Mouse (Mus musculus): ENCODE results near the gene Ppm1l. TPM values are rescaled to one million over a fixed set of nuclear protein-coding genes. Genes with fewer than 3 reads are reported as not detected.

Gene Ppm1l
- polyA plus RNA-seq, 1 experiment from 2014 or later = 23.8 TPM

GRCm38 (mm10) chr3:69358620-69358964 lies 41.9 kb downstream of the Ppm1l start:
- no peaks in the 10 kb centered on the region for H3K27me3 ChIP-seq
- H3K9ac ChIP-seq (replicated peaks) = no peak overlapping the region
- no peak for ATAC-seq (ENCODE audit: low FRiP score, low read depth)
- H3K4me1 ChIP-seq = no peaks in the 10 kb centered on the region
- no peaks in the 10 kb centered on the region for H3K36me3 ChIP-seq
- 98% methylated on average over 8 of the region's 8 CpGs for WGBS
- no peak overlapping the region for H3K4me2 ChIP-seq (replicated peaks)
- H3K27ac ChIP-seq (replicated peaks) = no peak overlapping the region
- no peak overlapping the region for H3K4me3 ChIP-seq
- no peaks in the 10 kb centered on the region for H3K9me3 ChIP-seq

DNA sequence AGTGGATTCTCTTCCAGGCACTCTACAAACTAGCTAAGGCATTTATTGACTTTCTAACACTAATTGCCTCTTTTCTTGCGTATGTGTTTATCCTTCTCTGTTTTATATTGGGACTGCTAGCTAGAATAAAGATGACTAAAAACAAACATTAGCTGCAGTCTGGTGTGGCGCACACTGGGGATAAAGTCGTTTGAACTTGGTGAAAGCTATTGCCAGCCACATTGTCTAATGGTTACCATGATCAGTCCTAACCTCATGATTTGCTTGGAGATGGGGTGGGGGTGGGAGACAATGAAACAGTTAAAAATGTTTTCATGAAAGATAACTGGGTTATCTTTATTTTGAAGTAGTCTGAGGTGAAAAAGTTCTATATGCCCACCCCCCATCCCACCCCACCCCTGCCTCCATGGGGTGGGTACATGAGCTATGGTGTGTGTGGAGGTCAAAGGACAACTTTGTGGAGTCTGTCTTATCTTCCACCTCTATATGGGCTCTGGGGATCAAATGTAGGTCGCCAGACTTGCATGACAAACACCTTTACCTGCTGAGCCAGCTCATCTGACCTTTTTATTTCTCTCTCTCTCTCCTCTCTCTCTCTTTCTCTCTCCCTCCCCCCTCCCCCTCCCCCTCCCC lies 43.7 kb downstream of the Ppm1l start:
- Histone ChIP-seq H3K4me2 (replicated peaks) (no peak overlapping the region), H3K9me3 (no peaks in the 10 kb centered on the region), H3K36me3 (no peaks in the 10 kb centered on the region), H3K9ac (replicated peaks) (no peak overlapping the region), H3K4me3 (no peak overlapping the region), H3K4me1 (0 out of 2 replicates have a peak, but pooled peaks cover 4% of the 10 kb centered on the region), H3K27ac (replicated peaks) (no peak overlapping the region), H3K27me3 (no peaks in the 10 kb centered on the region)
- no peak for ATAC-seq (ENCODE audit: low FRiP score, low read depth)
- 83% methylated on average over 4 of the region's 4 CpGs for WGBS

DNA sequence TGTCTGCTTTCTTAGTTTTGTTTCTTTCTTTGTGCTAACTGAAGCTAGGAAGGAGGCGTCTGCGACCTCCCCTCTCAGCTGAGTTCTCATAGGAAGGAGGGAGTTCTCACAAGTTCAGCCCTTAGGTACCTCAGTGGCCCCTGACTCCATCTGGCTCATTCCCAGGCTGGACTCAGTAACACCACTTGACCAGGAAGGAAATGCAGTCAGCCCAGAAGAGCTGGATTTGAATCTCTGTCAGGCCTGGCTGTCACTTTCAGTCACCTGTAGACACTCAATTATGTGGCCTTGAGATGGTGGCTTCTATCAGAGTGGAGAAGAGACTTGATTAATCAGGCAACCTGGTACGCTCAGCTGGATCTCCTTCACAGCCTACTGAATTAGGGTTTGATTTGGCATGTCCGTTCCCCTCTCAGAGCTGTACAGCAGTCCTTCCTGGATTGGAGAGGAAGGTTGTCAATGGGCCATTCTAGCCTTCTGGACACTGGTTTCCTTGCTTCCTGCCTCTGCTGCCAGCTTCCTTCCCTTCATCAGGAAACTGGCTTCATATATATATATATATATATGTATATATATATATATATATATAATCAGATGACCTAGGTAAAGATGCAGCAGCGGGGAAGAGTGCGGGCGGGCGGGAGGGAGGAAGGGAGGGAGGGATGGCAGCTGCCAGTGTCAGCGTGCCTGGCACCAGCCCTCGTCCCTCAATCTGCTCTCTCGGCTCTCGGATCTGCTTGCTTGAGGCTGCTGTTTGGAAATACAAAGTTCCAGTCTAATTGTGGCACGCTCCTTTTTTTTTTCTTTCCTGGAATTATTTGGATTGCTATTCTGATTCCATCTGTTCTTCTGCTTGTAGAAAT lies 45.1 kb downstream of the Ppm1l start:
- Histone ChIP-seq H3K4me3 (no peak overlapping the region), H3K4me2 (replicated peaks) (no peak overlapping the region), H3K9ac (replicated peaks) (no peak overlapping the region), H3K9me3 (no peaks in the 10 kb centered on the region), H3K4me1 (0 out of 2 replicates have a peak, but pooled peaks cover 4% of the 10 kb centered on the region), H3K27me3 (no peaks in the 10 kb centered on the region), H3K27ac (replicated peaks) (no peak overlapping the region), H3K36me3 (no peaks in the 10 kb centered on the region)
- WGBS = 84% methylated on average over 11 of the region's 13 CpGs
- ATAC-seq (ENCODE audit: low FRiP score, low read depth) = no peak

- WGBS = 75% methylated on average over 5 of the region's 5 CpGs
- no peak overlapping the region for H3K4me3 ChIP-seq
- no peak overlapping the region for H3K9ac ChIP-seq (replicated peaks)
- H3K36me3 ChIP-seq = no peaks in the 10 kb centered on the region
- no peaks in the 10 kb centered on the region for H3K27me3 ChIP-seq
- H3K4me2 ChIP-seq (replicated peaks) = no peak overlapping the region
- H3K9me3 ChIP-seq = no peaks in the 10 kb centered on the region
- ATAC-seq (ENCODE audit: low FRiP score, low read depth) = no peak
- 0 out of 2 replicates have a peak, but pooled peaks cover 4% of the 10 kb centered on the region for H3K4me1 ChIP-seq
- H3K27ac ChIP-seq (replicated peaks) = no peak overlapping the region
These were observed 45.7 kb downstream of the Ppm1l start for GRCm38 (mm10) chr3:69362350-69362790.

DNA sequence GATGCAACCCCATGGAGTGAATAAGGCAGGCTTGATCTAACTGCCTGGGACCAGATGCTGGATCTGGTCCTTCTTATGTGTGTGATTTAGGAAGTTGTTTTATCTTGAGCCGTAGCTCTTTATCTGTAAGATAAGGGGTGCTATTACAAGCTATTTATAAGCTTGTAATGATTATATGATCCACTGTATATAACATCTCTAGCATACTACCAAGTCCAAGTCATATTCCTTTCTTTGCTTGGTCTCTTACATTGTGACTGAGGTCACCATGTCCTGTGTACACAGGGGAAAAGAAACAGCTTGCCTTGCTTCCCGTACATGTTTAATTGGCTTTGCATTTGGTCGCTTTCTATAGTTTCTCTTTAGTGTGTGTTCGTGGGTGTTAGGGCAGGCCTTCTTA lies 46.2 kb downstream of the Ppm1l start:
- Histone ChIP-seq H3K4me1 (0 out of 2 replicates have a peak, but pooled peaks cover 4% of the 10 kb centered on the region), H3K27me3 (no peaks in the 10 kb centered on the region), H3K9ac (replicated peaks) (no peak overlapping the region), H3K4me3 (no peak overlapping the region), H3K27ac (replicated peaks) (no peak overlapping the region), H3K36me3 (no peaks in the 10 kb centered on the region), H3K9me3 (no peaks in the 10 kb centered on the region), H3K4me2 (replicated peaks) (no peak overlapping the region)
- ATAC-seq (ENCODE audit: low FRiP score, low read depth) = no peak
- 64% methylated on average over 4 of the region's 4 CpGs for WGBS

DNA sequence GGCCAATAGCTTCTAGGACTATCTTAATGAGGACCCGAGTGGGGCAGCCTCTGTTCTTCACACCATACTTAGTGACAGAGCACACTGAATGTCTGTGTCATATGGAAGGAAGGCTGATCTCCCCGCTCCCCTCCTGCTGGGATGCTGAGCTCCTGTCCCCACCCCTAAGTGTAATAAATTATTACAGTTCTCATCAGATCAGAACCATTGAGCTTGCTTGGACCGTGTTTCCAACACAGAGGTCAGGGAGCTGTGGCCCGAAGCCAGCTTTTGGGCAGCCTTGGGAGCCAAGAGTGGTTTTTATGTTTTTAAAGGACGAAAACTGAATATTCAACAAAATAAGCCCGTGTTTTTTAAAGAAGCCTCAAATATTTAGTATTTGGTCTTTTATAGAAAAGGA lies 47.5 kb downstream of the Ppm1l start:
- Histone ChIP-seq H3K27ac (replicated peaks) (no peak overlapping the region), H3K9me3 (0 out of 2 replicates have a peak, but pooled peaks cover under 1% of the 10 kb centered on the region), H3K9ac (replicated peaks) (no peak overlapping the region), H3K4me1 (0 out of 2 replicates have a peak, but pooled peaks cover 4% of the 10 kb centered on the region), H3K27me3 (no peaks in the 10 kb centered on the region), H3K36me3 (no peaks in the 10 kb centered on the region), H3K4me3 (no peak overlapping the region), H3K4me2 (replicated peaks) (no peak overlapping the region)
- no peak; the same call in 1 of the 2 replicates for ATAC-seq (ENCODE audit: low FRiP score, low read depth)
- 85% methylated on average over 6 of the region's 6 CpGs for WGBS

DNA sequence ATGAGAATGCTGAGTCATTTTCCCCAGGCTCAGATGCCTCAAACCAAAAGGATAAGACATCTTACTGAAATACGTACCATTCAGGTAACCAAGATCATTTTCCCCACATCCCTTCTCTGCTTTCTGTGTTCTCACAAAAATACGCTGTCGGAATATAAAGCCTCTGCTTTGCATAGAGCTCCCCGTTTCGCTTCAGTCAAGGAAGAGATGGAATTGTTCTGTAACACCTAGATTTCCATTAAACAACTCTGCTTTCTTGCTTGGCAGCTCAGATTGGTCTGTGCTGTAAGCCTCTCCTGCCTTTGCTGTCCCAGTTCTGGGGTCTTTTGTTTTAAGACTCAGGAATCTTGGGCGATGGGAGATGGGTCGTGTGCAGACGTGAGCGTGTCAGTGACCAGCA lies 51.3 kb downstream of the Ppm1l start:
- ATAC-seq (ENCODE audit: low FRiP score, low read depth) = no peak
- 90% methylated on average over 9 of the region's 9 CpGs for WGBS
- 0 out of 2 replicates have a peak, but pooled peaks cover 4% of the 10 kb centered on the region for H3K9me3 ChIP-seq
- no peak overlapping the region for H3K27ac ChIP-seq (replicated peaks)
- H3K4me3 ChIP-seq = no peak overlapping the region
- H3K36me3 ChIP-seq = no peaks in the 10 kb centered on the region
- 0 out of 2 replicates have a peak, but pooled peaks cover 4% of the 10 kb centered on the region for H3K4me1 ChIP-seq
- H3K27me3 ChIP-seq = no peaks in the 10 kb centered on the region
- no peak overlapping the region for H3K9ac ChIP-seq (replicated peaks)
- H3K4me2 ChIP-seq (replicated peaks) = no peak overlapping the region

DNA sequence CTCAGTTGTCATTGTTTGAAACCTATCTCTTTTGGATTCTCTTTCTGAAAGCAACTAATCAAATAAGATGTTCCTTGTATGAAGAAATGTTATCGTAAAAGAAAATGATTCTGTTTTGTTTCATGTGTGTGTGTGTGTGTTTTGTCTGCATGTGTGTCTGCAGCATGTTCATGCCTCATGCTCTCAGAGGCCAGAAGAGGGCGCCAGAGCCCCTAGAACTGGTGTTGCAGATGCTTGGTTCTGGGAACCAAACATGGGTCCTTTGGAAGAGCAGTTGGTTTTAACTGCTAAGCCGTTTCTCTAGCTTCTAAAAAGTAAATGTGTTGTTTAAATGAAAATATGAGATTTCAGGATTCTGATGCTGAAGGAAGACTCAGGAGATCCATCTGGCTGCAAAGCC lies 56.1 kb downstream of the Ppm1l start:
- no peak overlapping the region for H3K4me2 ChIP-seq (replicated peaks)
- peaks cover 5% of the 10 kb centered on the region; the same call in 1 of the 2 replicates for H3K4me1 ChIP-seq
- H3K36me3 ChIP-seq = no peaks in the 10 kb centered on the region
- 87% methylated on average over 3 of the region's 3 CpGs for WGBS
- no peak overlapping the region for H3K4me3 ChIP-seq
- no peak for ATAC-seq (ENCODE audit: low FRiP score, low read depth)
- no peaks in the 10 kb centered on the region for H3K27me3 ChIP-seq
- H3K27ac ChIP-seq (replicated peaks) = no peak overlapping the region
- no peak overlapping the region for H3K9ac ChIP-seq (replicated peaks)
- H3K9me3 ChIP-seq = 0 out of 2 replicates have a peak, but pooled peaks cover 6% of the 10 kb centered on the region

- no peaks in the 10 kb centered on the region for H3K36me3 ChIP-seq
- no peak overlapping the region for H3K9ac ChIP-seq (replicated peaks)
- no peak overlapping the region for H3K4me3 ChIP-seq
- peaks cover 5% of the 10 kb centered on the region; the same call in 1 of the 2 replicates for H3K4me1 ChIP-seq
- H3K27me3 ChIP-seq = no peaks in the 10 kb centered on the region
- no peak overlapping the region for H3K4me2 ChIP-seq (replicated peaks)
- WGBS = 69% methylated on average over 10 of the region's 10 CpGs
- H3K9me3 ChIP-seq = 0 out of 2 replicates have a peak, but pooled peaks cover 6% of the 10 kb centered on the region
- peak; percentile 68 for ATAC-seq (ENCODE audit: low FRiP score, low read depth)
- no peak overlapping the region for H3K27ac ChIP-seq (replicated peaks)
These were observed 57.1 kb downstream of the Ppm1l start for GRCm38 (mm10) chr3:69373544-69374306.

- Histone ChIP-seq H3K9me3 (0 out of 2 replicates have a peak, but pooled peaks cover 4% of the 10 kb centered on the region), H3K4me1 (peaks cover 5% of the 10 kb centered on the region; the same call in 1 of the 2 replicates), H3K27ac (replicated peaks) (no peak overlapping the region), H3K9ac (replicated peaks) (no peak overlapping the region), H3K27me3 (no peaks in the 10 kb centered on the region), H3K4me2 (replicated peaks) (no peak overlapping the region), H3K36me3 (no peaks in the 10 kb centered on the region), H3K4me3 (no peak overlapping the region)
- WGBS = 97% methylated on average over 5 of the region's 5 CpGs
- ATAC-seq (ENCODE audit: low FRiP score, low read depth) = no peak
These were observed 57.9 kb downstream of the Ppm1l start for GRCm38 (mm10) chr3:69374538-69374937.

DNA sequence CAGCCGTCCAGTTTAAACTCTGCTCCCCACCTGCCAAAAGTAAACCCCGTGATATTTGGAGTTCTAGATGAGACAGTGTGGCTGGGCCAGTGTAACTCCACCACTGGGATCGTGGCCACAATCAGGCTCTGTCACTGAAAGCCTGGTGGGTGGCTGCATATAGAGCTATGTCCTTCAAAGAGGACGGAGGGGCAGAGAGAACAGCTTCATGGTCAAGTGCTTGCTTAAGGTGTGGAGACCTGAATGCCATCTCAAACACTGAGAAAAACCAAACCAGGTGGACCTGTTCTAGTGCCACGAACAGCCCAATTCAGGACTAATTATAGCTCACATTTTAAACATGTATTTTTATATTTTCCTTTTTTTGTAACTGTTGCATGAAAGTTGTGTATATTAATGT lies 58.3 kb downstream of the Ppm1l start:
- ATAC-seq (ENCODE audit: low FRiP score, low read depth) = no peak

More for the DNA sequence above, 58.3 kb downstream of the Ppm1l start:
- no peak overlapping the region for H3K27ac ChIP-seq (replicated peaks)
- H3K9ac ChIP-seq (replicated peaks) = no peak overlapping the region
- H3K4me2 ChIP-seq (replicated peaks) = no peak overlapping the region
- peaks cover 5% of the 10 kb centered on the region; the same call in 1 of the 2 replicates for H3K4me1 ChIP-seq
- H3K27me3 ChIP-seq = no peaks in the 10 kb centered on the region
- 91% methylated on average over 5 of the region's 5 CpGs for WGBS
- no peaks in the 10 kb centered on the region for H3K36me3 ChIP-seq
- H3K9me3 ChIP-seq = 0 out of 2 replicates have a peak, but pooled peaks cover 4% of the 10 kb centered on the region
- H3K4me3 ChIP-seq = no peak overlapping the region
